Mouse (Mus musculus) liver, postnatal 0 days (tissue): ENCODE data around the gene Rbm47.

Experiments used
- CTCF ChIP-seq: sonication (generic); IDR thresholded peaks from 2 replicates; pipeline ENCODE4 v1.5.1; 2016; ENCODE audit warnings: antibody characterized with exemption, low read depth
- EP300 ChIP-seq: IDR thresholded peaks from 2 replicates; pipeline ENCODE4 v1.6.1; 2016; ENCODE audit warnings: antibody characterized with exemption, low read depth, mild to moderate bottlenecking

DNA sequence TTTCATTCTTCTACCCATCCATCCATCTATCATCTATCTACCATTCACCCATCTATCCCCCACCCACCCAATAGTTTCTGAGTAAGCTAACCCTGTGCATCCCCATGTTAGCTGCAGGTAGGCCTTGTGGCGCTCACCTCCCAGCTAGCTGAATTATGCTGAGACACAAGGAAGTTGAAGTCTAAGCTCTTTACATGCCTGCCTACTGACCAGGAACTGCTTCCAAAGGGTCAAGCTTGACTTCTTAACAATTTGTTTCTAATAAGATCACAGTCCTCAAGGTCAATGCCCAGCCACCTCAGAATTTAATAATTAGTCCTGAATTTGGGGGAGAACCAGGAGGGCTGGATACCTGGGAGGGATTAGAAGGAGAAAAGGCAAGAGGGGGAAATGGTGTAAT lies 140.1 kb downstream of the Rbm47 start:
- no peak for TF ChIP-seq EP300
- no peak for TF ChIP-seq CTCF
